Mouse (Mus musculus) regulatory T cell (primary cell): ENCODE data around the gene Hhat.

Experiments
- in situ Hi-C: fragments of 300-600 bp; cut with MboI, MseI; formaldehyde crosslinking; loops from one replicate; pipeline ENCODE4 v1.15.1; 2025; ENCODE audit warnings: high pct_unique_total_duplicates

The Hhat gene

GRCm38 (mm10) chr1:192770495-192771331 is at the start of gene Hhat:
TSS of gene Hhat (minus strand) at chr1:192771223.
- in situ Hi-C loops: loop anchor here (5.0 to 25.0 kb wide), 2 partner anchors 352 to 1858 kb away; partner anchors contain the start of gene Rps6kc1

- in situ Hi-C loops: loop anchor here (10.0 kb wide), 1 partner anchor 1346 kb away; no protein-coding TSS in a partner anchor
Observed at GRCm38 (mm10) chr1:192818334-192818733, 47.3 kb upstream of the Hhat start.

GRCm38 (mm10) chr1:192815789-192816188 is 44.8 kb upstream of the Hhat start:
- in situ Hi-C loops: loop anchor here (10.0 kb wide), 1 partner anchor 1349 kb away; no protein-coding TSS in a partner anchor

- in situ Hi-C loops: loop anchor here (10.0 kb wide), 1 partner anchor 1350 kb away; no protein-coding TSS in a partner anchor
Observed at GRCm38 (mm10) chr1:192814700-192815099, 43.7 kb upstream of the Hhat start.

- in situ Hi-C loops: loop anchor here (10.0 kb wide), 1 partner anchor 1352 kb away; no protein-coding TSS in a partner anchor
Observed at GRCm38 (mm10) chr1:192812758-192813157, 41.7 kb upstream of the Hhat start.

GRCm38 (mm10) chr1:192812290-192812689 is 41.3 kb upstream of the Hhat start:
- in situ Hi-C loops: loop anchor here (10.0 kb wide), 1 partner anchor 1353 kb away; no protein-coding TSS in a partner anchor

GRCm38 (mm10) chr1:192806168-192807157 is 35.4 kb upstream of the Hhat start:
- in situ Hi-C loops: no loop called here

- in situ Hi-C loops: no loop called here
Observed at GRCm38 (mm10) chr1:192800338-192800737, 29.3 kb upstream of the Hhat start.

- in situ Hi-C loops: no loop called here
Observed at GRCm38 (mm10) chr1:192799165-192799991, 28.4 kb upstream of the Hhat start.

- in situ Hi-C loops: no loop called here
Observed at GRCm38 (mm10) chr1:192798212-192799164, 27.5 kb upstream of the Hhat start.

GRCm38 (mm10) chr1:192797011-192797274 is 25.9 kb upstream of the Hhat start:
- in situ Hi-C loops: no loop called here

GRCm38 (mm10) chr1:192796201-192797010 is 25.4 kb upstream of the Hhat start:
- in situ Hi-C loops: no loop called here

- in situ Hi-C loops: no loop called here
Observed at GRCm38 (mm10) chr1:192794957-192795745, 24.1 kb upstream of the Hhat start.

GRCm38 (mm10) chr1:192791897-192792361 is 20.9 kb upstream of the Hhat start:
- in situ Hi-C loops: no loop called here

GRCm38 (mm10) chr1:192790442-192790841 is 19.4 kb upstream of the Hhat start:
- in situ Hi-C loops: no loop called here

GRCm38 (mm10) chr1:192789828-192790227 is 18.8 kb upstream of the Hhat start:
- in situ Hi-C loops: no loop called here

- in situ Hi-C loops: no loop called here
Observed at GRCm38 (mm10) chr1:192789111-192789522, 18.1 kb upstream of the Hhat start.

- in situ Hi-C loops: no loop called here
Observed at GRCm38 (mm10) chr1:192786194-192786593, 15.2 kb upstream of the Hhat start.
